Mouse (Mus musculus) heart, adult 2 months (tissue): ENCODE data around the gene Alkbh2. TPM values are rescaled to one million over a fixed set of nuclear protein-coding genes. Genes with fewer than 3 reads are reported as not detected.

ENCODE experiments used
- DNase-seq, 2 experiments: peaks; one replicate each; pipeline ENCODE4 v3.0.0; 2021
- H3K27ac ChIP-seq: fragments of 200-600 bp; 2 replicates; pipeline ENCODE4 v1.8.1; 2022
- H3K27me3 ChIP-seq: fragments of 200-500 bp; 2 replicates; pipeline ENCODE4 v1.6.1; 2012; ENCODE audit warnings: mild to moderate bottlenecking, low read length, inconsistent platforms, mixed read lengths; ENCODE audit not compliant: control insufficient read depth, insufficient read depth
- H3K36me3 ChIP-seq: fragments of 200-500 bp; 2 replicates; pipeline ENCODE4 v1.6.1; 2012; ENCODE audit warnings: low read length, inconsistent platforms; ENCODE audit not compliant: control insufficient read depth, insufficient read depth
- H3K4me1 ChIP-seq: fragments of 200-500 bp; 2 replicates; pipeline ENCODE4 v1.6.1; 2011; ENCODE audit warnings: low read length; ENCODE audit not compliant: control insufficient read depth, insufficient read depth
- H3K4me3 ChIP-seq: fragments of 200-600 bp; 2 replicates; pipeline ENCODE4 v1.8.1; 2022
- H3K79me2 ChIP-seq: fragments of 200-500 bp; replicated peaks from 2 replicates; pipeline ENCODE4 v1.6.1; 2012; ENCODE audit warnings: mild to moderate bottlenecking, inconsistent platforms, low read length, moderate library complexity, mixed read lengths; ENCODE audit not compliant: control insufficient read depth, insufficient read depth
- H3K9ac ChIP-seq: fragments of 200-500 bp; 2 replicates; pipeline ENCODE4 v1.6.1; 2012; ENCODE audit warnings: low read depth, mild to moderate bottlenecking, control low read depth, inconsistent platforms, low read length, mixed read lengths
- CTCF ChIP-seq: fragments of 200-600 bp; IDR thresholded peaks from 2 replicates; pipeline ENCODE4 v1.8.1; 2022; ENCODE audit warnings: antibody characterized with exemption, mild to moderate bottlenecking, moderate library complexity
- EP300 ChIP-seq: fragments of 200-500 bp; IDR thresholded peaks from 2 replicates; pipeline ENCODE4 v1.6.1; 2011; ENCODE audit warnings: low read depth, low read length, control low read depth; ENCODE audit not compliant: insufficient read depth
- POLR2A ChIP-seq: fragments of 200-500 bp; IDR thresholded peaks from 2 replicates; pipeline ENCODE4 v1.6.1; 2011; ENCODE audit warnings: mild to moderate bottlenecking, low read depth, low read length, control low read depth; ENCODE audit not compliant: insufficient read depth
- WGBS: fragments of 180-500 bp; shearing (Covaris S2); methylation state at CpG from one replicate; pipeline ENCODE4 v1.1.7; 2018; 5-methylcytosine and 5-hydroxymethylcytosine counted together
- intact Hi-C: fragments of 180-260 bp; cut with DNase I; formaldehyde crosslinking; loops from one replicate; pipeline ENCODE4 v1.15.1; 2025
- polyA plus RNA-seq: library from polyadenylated mRNA; depleted of rRNA; stranded (reverse); fragments of >200 nt; gene quantifications from 2 replicates; pipeline ENCODE4 v1.2.3, GENCODE M21; 2012
- total RNA-seq, 2 experiments: library from RNA; stranded (reverse); gene quantifications; 2 replicates each; pipeline ENCODE4 v1.2.3; 2021

The Alkbh2 gene
- total and polyA plus RNA-seq, 3 experiments, result 1.6 to 3.0 (median 2.0) TPM

DNA sequence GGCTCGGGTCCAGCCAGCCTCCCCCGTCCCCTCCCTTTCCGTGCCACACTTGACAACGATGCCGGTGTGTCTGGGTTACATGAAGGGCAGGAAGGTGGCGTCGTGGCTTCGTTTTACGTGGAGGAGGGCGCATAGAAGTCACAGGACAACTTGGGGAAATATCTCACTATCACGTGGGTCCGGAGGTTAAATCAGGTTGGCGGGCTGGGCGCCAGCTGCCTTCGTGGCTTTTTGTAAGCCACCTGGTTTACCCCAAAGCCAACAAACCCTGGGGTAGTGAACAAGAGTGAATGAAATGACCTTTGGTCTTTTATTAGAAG lies 3.5 kb upstream of the Alkbh2 start:
- Histone ChIP-seq H3K4me3 (peak overlapping the region; percentile 73), H3K27ac (peak overlapping the region; percentile 84), H3K27me3 (no peaks in the 10 kb centered on the region), H3K9ac (peak overlapping the region; percentile 51), H3K4me1 (peaks cover 1% of the 10 kb centered on the region), H3K79me2 (no peaks in the 10 kb centered on the region), H3K36me3 (no peaks in the 10 kb centered on the region)
- intact Hi-C loops, result no loop called here
- WGBS, result under 1% methylated on average over 15 of the region's 15 CpGs
- TF ChIP-seq POLR2A (peak; percentile 33; the same call in 1 of the 2 replicates), EP300 (peak; percentile 75; the same call in 1 of the 2 replicates), CTCF (no peak)
- peak; percentile 70 to 80 for DNase-seq

DNA sequence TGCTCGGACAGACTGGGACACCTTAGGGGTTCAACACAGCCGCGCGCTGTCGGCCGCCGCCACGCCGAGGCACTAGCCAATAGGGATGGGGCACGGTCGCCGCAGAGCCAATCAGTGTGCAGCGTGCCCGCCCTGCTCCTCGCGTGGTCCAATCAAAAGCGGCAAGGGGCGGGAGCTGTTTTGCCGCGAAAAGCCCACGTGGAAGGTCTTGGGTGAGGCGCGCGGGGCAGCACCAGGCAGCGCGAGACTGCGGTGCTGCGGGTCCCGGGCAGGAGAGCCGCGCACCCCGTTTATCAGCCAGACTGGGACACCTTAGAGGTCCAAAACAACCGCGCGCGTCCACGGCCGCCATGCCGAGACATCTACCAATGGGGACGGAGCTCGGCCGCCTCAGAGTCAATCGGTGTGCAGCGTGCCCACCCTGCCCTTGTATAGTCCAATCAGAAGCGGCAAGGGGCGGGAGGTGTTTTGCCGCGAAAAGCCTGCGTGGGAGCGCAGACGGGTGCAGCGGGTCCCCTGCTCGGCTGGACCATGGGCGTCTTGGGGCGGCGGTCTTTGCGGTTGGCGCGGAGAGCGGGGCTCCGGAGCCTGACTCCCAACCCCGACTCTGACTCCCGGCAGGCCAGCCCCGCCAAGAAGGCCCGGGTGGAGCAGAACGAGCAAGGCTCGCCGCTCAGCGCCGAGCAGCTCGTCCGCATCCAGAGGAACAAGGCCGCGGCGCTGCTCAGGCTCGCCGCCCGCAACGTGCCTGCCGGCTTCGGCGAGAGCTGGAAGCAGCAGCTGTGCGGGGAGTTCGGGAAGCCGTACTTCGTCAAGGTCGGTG lies 2.9 kb upstream of the Alkbh2 start:
- no peaks in the 10 kb centered on the region for H3K36me3 ChIP-seq
- peak; percentile 95 for DNase-seq
- H3K27me3 ChIP-seq, result no peaks in the 10 kb centered on the region
- peak overlapping the region; percentile 84 for H3K27ac ChIP-seq
- intact Hi-C loops, result no loop called here
- peaks cover 1% of the 10 kb centered on the region for H3K4me1 ChIP-seq
- WGBS, result under 1% methylated on average over 87 of the region's 87 CpGs
- H3K79me2 ChIP-seq, result no peaks in the 10 kb centered on the region
- TF ChIP-seq EP300, result no peak
- no peak for TF ChIP-seq POLR2A
- TF ChIP-seq CTCF, result no peak
- H3K9ac ChIP-seq, result peak overlapping the region; percentile 69
- H3K4me3 ChIP-seq, result peak overlapping the region; percentile 73

GRCm38 (mm10) chr5:114130211-114130605 lies 2.2 kb upstream of the Alkbh2 start, which contains the start of gene Ung:
Ung (plus strand) TSS chr5:114130386.
- no peak for TF ChIP-seq EP300
- TF ChIP-seq POLR2A, result no peak
- TF ChIP-seq CTCF, result no peak
- DNase-seq, result no peak
- Histone ChIP-seq H3K27me3 (no peaks in the 10 kb centered on the region), H3K79me2 (no peaks in the 10 kb centered on the region), H3K9ac (peak within 1 kb of the TSS; percentile 69), H3K27ac (peak within 1 kb of the TSS; percentile 84), H3K4me3 (peak within 1 kb of the TSS; percentile 73), H3K36me3 (no peaks in the 10 kb centered on the region), H3K4me1 (peaks cover 1% of the 10 kb centered on the region)
- intact Hi-C loops, result no loop called here
- 3% methylated on average over 29 of the region's 29 CpGs for WGBS

- intact Hi-C loops, result loop anchor here (5.0 to 10.0 kb wide), 2 partner anchors 77 to 275 kb away; no protein-coding TSS in a partner anchor
- H3K36me3 ChIP-seq, result no peaks in the 10 kb centered on the region
- no peak overlapping the region for H3K27ac ChIP-seq
- WGBS, result 88% methylated on average over 15 of the region's 15 CpGs
- no peaks in the 10 kb centered on the region for H3K79me2 ChIP-seq
- peaks cover 1% of the 10 kb centered on the region; the same call in 1 of the 2 replicates for H3K4me1 ChIP-seq
- no peak for TF ChIP-seq EP300
- no peak for TF ChIP-seq CTCF
- no peak for TF ChIP-seq POLR2A
- no peak for DNase-seq
- H3K9ac ChIP-seq, result no peak overlapping the region
- H3K4me3 ChIP-seq, result no peak overlapping the region; the same call in 1 of the 2 replicates
- H3K27me3 ChIP-seq, result no peaks in the 10 kb centered on the region
These were observed 1.7 kb upstream of the Alkbh2 start for GRCm38 (mm10) chr5:114129550-114130210.

- H3K4me3 ChIP-seq, result peak overlapping the region; percentile 79; the same call in 1 of the 2 replicates
- H3K79me2 ChIP-seq, result no peaks in the 10 kb centered on the region
- no peaks in the 10 kb centered on the region for H3K27me3 ChIP-seq
- TF ChIP-seq EP300, result no peak
- no peak for TF ChIP-seq CTCF
- TF ChIP-seq POLR2A, result no peak
- H3K9ac ChIP-seq, result no peak overlapping the region
- peak overlapping the region; percentile 93; the same call in 1 of the 2 replicates for H3K27ac ChIP-seq
- WGBS, result 86% methylated on average over 7 of the region's 7 CpGs
- DNase-seq, result no peak
- no peaks in the 10 kb centered on the region for H3K36me3 ChIP-seq
- intact Hi-C loops, result loop anchor here (2.0 to 10.0 kb wide), 3 partner anchors 26 to 272 kb away; no protein-coding TSS in a partner anchor
- peaks cover 1% of the 10 kb centered on the region; the same call in 1 of the 2 replicates for H3K4me1 ChIP-seq
These were observed 1.3 kb downstream of the Alkbh2 start for GRCm38 (mm10) chr5:114126499-114127244.
